Mouse (Mus musculus) intestine, embryonic 15.5 days (tissue): ENCODE measurements at regions not wholly inside any gene's neighbourhood (a gene's known extent, or its start where the extent isn't known, plus 50 kb on each side); places are given as distances from the start of the nearest gene placed in this dataset.
A peak's percentile ranks its signal among the peaks of the same experiment; 100 is the strongest.

Experiments used
- ATAC-seq: fragments of 200-750 bp; cut with Nextera tagmentation; 2 replicates; pipeline ENCODE4 v1.8.0; 2017; ENCODE audit warnings: moderate TSS enrichment, moderate library complexity
- H3K27ac ChIP-seq: fragments of 300-500 bp; sonication (generic); 2 replicates; pipeline ENCODE4 v1.5.1; 2015; ENCODE audit warnings: mild to moderate bottlenecking, inconsistent platforms
- H3K27me3 ChIP-seq: fragments of 300-500 bp; sonication (generic); replicated peaks from 2 replicates; pipeline ENCODE4 v1.6.1; 2015; ENCODE audit warnings: inconsistent platforms
- H3K36me3 ChIP-seq: fragments of 300-500 bp; sonication (generic); 2 replicates; pipeline ENCODE4 v1.6.1; 2015; ENCODE audit warnings: inconsistent platforms
- H3K4me1 ChIP-seq: fragments of 300-500 bp; sonication (generic); replicated peaks from 2 replicates; pipeline ENCODE4 v1.6.1; 2015; ENCODE audit warnings: inconsistent platforms
- H3K4me2 ChIP-seq: fragments of 300-500 bp; sonication (generic); replicated peaks from 2 replicates; pipeline ENCODE4 v1.6.1; 2015; ENCODE audit warnings: mild to moderate bottlenecking, inconsistent platforms
- H3K4me3 ChIP-seq: fragments of 300-500 bp; sonication (generic); replicated peaks from 2 replicates; pipeline ENCODE4 v1.5.1; 2015; ENCODE audit warnings: inconsistent platforms
- H3K9ac ChIP-seq: fragments of 300-500 bp; sonication (generic); 2 replicates; pipeline ENCODE4 v1.6.1; 2015; ENCODE audit warnings: inconsistent platforms
- H3K9me3 ChIP-seq: fragments of 300-500 bp; sonication (generic); 2 replicates; pipeline ENCODE4 v1.6.1; 2016; ENCODE audit warnings: inconsistent platforms
- WGBS: fragments of 180-500 bp; shearing (Covaris S2); methylation state at CpG from one replicate; pipeline ENCODE4 v1.1.7; 2015; 5-methylcytosine and 5-hydroxymethylcytosine counted together

- ATAC-seq, result no peak
Measured at GRCm38 (mm10) chr6:145310601-145311000, 60.6 kb upstream of the Kras start.

GRCm38 (mm10) chr6:145309025-145309424 is 59.0 kb upstream of the Kras start:
- Histone ChIP-seq H3K4me3 (no peak overlapping the region), H3K9ac (no peak overlapping the region), H3K4me2 (no peak overlapping the region), H3K27me3 (no peaks in the 10 kb centered on the region), H3K4me1 (0 out of 2 replicates have a peak, but pooled peaks cover 2% of the 10 kb centered on the region), H3K9me3 (no peaks in the 10 kb centered on the region), H3K27ac (no peak overlapping the region), H3K36me3 (no peaks in the 10 kb centered on the region)
- WGBS, result 82% methylated on average over 3 of the region's 3 CpGs
- no peak for ATAC-seq

More at GRCm38 (mm10) chr6:145310601-145311000, 60.6 kb upstream of the Kras start:
- no peaks in the 10 kb centered on the region for H3K27me3 ChIP-seq
- H3K9ac ChIP-seq, result no peak overlapping the region
- no peak overlapping the region for H3K27ac ChIP-seq
- no peak overlapping the region for H3K4me3 ChIP-seq
- H3K9me3 ChIP-seq, result no peaks in the 10 kb centered on the region
- no peak overlapping the region for H3K4me2 ChIP-seq
- H3K36me3 ChIP-seq, result no peaks in the 10 kb centered on the region
- 0 out of 2 replicates have a peak, but pooled peaks cover 2% of the 10 kb centered on the region for H3K4me1 ChIP-seq
- 34% methylated on average over 6 of the region's 6 CpGs for WGBS

GRCm38 (mm10) chr6:145307237-145307636 is 57.2 kb upstream of the Kras start:
- H3K4me2 ChIP-seq, result no peak overlapping the region
- 90% methylated on average over 8 of the region's 8 CpGs for WGBS
- no peak overlapping the region for H3K9ac ChIP-seq
- H3K4me1 ChIP-seq, result peaks cover 7% of the 10 kb centered on the region
- no peaks in the 10 kb centered on the region for H3K27me3 ChIP-seq
- no peak for ATAC-seq
- no peak overlapping the region for H3K4me3 ChIP-seq
- no peaks in the 10 kb centered on the region for H3K9me3 ChIP-seq
- H3K27ac ChIP-seq, result no peak overlapping the region
- no peaks in the 10 kb centered on the region for H3K36me3 ChIP-seq

DNA sequence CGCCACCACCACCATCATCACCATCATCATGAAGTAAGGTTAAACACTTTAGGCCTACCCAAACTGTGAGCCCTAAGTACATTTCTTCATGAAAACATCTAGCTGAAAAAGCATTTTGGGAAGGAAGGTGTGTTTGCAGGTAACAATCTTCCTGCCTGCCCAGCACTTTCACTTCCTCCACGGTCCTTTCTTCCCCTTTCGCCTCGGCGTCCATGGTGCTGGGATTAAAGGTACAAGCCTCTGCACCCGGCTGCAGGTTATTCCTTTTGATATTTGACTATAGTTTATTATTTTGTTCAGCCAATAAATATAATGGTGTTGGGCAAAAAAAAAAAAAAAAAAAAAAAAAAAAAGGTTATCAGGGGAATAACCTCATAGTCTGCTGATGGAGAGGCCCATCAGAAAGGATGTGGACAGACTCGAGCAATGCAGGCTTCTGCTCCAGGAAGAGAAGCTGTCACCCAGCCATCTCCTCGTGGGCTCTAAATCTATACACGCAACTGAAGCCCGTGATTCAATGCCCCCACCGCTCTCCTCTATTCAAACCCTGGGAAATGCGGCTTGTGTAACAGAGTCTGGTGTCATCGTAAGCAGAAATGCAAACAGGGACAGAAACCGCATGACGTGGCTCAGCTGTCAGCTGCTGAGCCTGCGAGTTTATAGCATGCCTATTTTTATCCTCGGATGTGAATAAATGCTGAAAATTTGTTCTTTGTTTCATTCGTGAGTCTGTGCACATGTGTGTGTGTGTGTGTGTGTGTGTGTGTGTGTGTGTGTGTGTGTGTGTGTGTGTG is 56.5 kb upstream of the Kras start:
- Histone ChIP-seq H3K27me3 (no peaks in the 10 kb centered on the region), H3K4me1 (peaks cover 7% of the 10 kb centered on the region), H3K9ac (no peak overlapping the region), H3K4me2 (no peak overlapping the region), H3K27ac (no peak overlapping the region), H3K9me3 (no peaks in the 10 kb centered on the region), H3K4me3 (no peak overlapping the region), H3K36me3 (no peaks in the 10 kb centered on the region)
- WGBS, result 61% methylated on average over 18 of the region's 18 CpGs
- ATAC-seq, result no peak

- Histone ChIP-seq H3K9me3 (no peaks in the 10 kb centered on the region), H3K27me3 (no peaks in the 10 kb centered on the region), H3K9ac (no peak overlapping the region), H3K27ac (no peak overlapping the region), H3K4me2 (no peak overlapping the region), H3K4me3 (no peak overlapping the region), H3K4me1 (peaks cover 7% of the 10 kb centered on the region), H3K36me3 (no peaks in the 10 kb centered on the region)
- no peak for ATAC-seq
- 93% methylated on average over 5 of the region's 5 CpGs for WGBS
Measured at GRCm38 (mm10) chr6:145305669-145306068, 55.6 kb upstream of the Kras start.

GRCm38 (mm10) chr6:145303641-145304070 is 53.6 kb upstream of the Kras start:
- ATAC-seq, result peak; percentile 73
- no peaks in the 10 kb centered on the region for H3K36me3 ChIP-seq
- H3K9ac ChIP-seq, result 0 out of 2 replicates have a peak overlapping the region, but pooled peaks have one; percentile 18

DNA sequence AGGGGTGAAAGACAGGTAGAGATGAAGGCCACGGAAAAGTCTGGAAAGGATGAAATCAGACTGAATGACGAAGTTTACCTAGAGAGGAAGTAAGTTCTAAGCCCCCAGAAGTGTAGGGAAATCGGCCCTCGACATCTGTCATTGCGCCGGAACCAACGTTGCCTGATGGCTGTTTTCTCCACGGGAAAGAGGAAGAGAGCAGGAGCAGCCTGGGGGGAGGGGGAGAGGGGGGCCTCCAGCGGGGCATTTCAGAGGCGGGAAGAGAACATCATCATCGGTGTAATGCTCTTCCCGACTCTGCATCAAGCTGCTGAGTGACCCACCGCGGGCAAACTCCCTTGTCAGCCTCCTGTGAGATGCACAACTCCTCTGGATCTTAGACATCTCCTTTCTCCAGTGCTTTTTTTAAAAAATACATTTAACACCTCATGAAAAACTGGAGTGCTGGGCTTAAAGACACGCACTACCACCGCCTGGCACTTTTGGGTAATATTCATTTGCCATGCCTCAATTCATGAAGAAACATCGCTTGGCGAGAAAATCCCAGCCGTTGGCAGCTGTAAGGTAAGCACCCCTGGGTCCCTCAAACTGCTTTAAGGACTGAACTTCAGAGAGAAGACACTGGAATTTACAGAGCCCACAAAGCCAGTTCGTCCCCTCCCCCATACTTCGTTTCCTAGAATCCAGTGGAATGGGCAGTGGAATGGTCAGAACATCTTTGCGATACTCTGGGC is 53.0 kb upstream of the Kras start:
- no peak for ATAC-seq
- Histone ChIP-seq H3K9me3 (no peaks in the 10 kb centered on the region), H3K36me3 (no peaks in the 10 kb centered on the region), H3K27me3 (no peaks in the 10 kb centered on the region), H3K9ac (0 out of 2 replicates have a peak overlapping the region, but pooled peaks have one; percentile 18), H3K4me1 (peaks cover 7% of the 10 kb centered on the region), H3K27ac (peak overlapping the region; percentile 54), H3K4me3 (peak overlapping the region; percentile 25), H3K4me2 (peak overlapping the region; percentile 51)
- WGBS, result 51% methylated on average over 22 of the region's 22 CpGs

More at GRCm38 (mm10) chr6:145303641-145304070, 53.6 kb upstream of the Kras start:
- peak overlapping the region; percentile 51 for H3K4me2 ChIP-seq
- peak overlapping the region; percentile 54; the same call in 1 of the 2 replicates for H3K27ac ChIP-seq
- peak overlapping the region; percentile 25 for H3K4me3 ChIP-seq
- no peaks in the 10 kb centered on the region for H3K27me3 ChIP-seq
- H3K4me1 ChIP-seq, result peaks cover 7% of the 10 kb centered on the region
- no peaks in the 10 kb centered on the region for H3K9me3 ChIP-seq
- 8% methylated on average over 18 of the region's 18 CpGs for WGBS

GRCm38 (mm10) chr6:145302105-145302504 is 52.1 kb upstream of the Kras start:
- Histone ChIP-seq H3K9ac (no peak overlapping the region), H3K27me3 (no peaks in the 10 kb centered on the region), H3K4me1 (peaks cover 7% of the 10 kb centered on the region), H3K4me2 (no peak overlapping the region), H3K36me3 (no peaks in the 10 kb centered on the region), H3K27ac (no peak overlapping the region), H3K9me3 (no peaks in the 10 kb centered on the region), H3K4me3 (no peak overlapping the region)
- ATAC-seq, result no peak
- 86% methylated on average over 10 of the region's 10 CpGs for WGBS

DNA sequence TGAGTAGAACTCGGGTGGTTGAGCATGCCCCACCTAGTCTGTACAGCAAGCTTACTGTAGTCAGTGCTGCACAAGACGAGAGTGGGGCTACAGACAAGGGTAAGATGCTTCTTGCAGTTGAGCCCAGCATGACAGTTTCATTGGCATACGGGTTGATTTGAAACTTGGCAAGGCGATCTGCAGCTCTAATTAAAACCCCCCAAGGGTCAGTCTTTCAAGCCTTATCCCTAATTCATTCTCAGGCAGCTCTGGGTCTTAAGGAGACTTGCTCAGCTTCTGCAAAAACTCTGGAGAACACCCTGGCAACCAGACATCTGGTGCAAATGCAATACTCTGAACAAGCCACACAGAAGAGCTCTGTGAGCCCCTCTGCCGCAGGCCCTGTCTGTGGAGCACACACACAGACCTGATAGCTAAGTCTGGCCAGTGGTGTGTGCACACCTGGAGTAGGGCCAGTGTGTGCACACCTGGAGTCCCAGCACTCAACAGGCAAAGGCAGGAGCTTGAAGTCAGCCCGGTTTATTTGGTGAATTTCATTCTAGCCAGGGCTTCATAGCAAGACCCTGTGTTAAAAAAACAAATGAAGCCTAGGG is 50.3 kb upstream of the Kras start:
- no peak overlapping the region for H3K4me3 ChIP-seq
- H3K36me3 ChIP-seq, result no peaks in the 10 kb centered on the region
- H3K27me3 ChIP-seq, result no peaks in the 10 kb centered on the region
- WGBS, result 69% methylated on average over 6 of the region's 6 CpGs
- ATAC-seq, result no peak
- no peak overlapping the region for H3K9ac ChIP-seq
- no peak overlapping the region for H3K27ac ChIP-seq
- H3K4me2 ChIP-seq, result no peak overlapping the region
- no peaks in the 10 kb centered on the region for H3K9me3 ChIP-seq
- peaks cover 5% of the 10 kb centered on the region for H3K4me1 ChIP-seq
